Mouse (Mus musculus): Measurements from ENCODE around the gene Astl.

DNA sequence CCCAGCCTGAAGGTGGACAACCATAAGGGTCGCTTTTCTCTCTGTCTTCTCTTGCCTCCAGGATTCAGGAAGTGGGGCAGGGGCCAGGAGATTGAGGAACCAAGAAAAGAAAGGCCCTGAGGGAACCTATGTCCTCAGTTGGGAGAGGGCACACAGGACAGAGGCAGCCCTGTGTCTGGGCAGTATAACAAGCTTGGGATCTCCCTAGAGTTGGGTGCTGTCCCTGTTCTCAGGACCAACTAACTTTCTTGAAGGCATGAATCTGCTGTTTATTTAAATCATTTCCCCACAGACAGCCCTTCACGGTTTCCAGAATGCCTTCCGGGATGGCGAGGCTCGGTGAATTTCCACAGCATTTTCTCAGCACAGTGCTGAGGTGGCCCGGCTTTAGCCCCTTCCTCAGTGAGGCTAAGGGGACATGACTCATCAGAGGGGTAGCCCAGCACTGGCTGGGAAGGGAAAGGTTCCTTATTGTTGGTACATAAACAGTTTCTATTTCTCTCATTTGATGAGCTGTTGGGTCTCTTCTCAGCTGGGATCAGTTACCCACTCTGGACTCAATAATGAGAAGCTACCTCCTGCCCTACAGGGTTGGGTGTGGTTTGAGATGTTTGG is 15.7 kb upstream of the Astl start:
- TF ChIP-seq CTCF (IDR thresholded peaks at IDR 0.05) (no peak), EP300 (IDR thresholded peaks at IDR 0.05; ENCODE audit: insufficient read depth, low read depth, low read length) (no peak)

Measured in heart, adult 2 months (tissue).